Mouse (Mus musculus) midbrain, embryonic 13.5 days (tissue): Measurements from ENCODE around the gene Wapl. TPM values are rescaled to one million over a fixed set of nuclear protein-coding genes. Genes with fewer than 3 reads are reported as not detected.

Experiments used
- ATAC-seq: fragments of 200-750 bp; cut with Nextera tagmentation; 2 replicates; pipeline ENCODE4 v1.8.0; 2017; ENCODE audit warnings: mild to moderate bottlenecking, moderate TSS enrichment, moderate library complexity
- H3K27ac ChIP-seq: fragments of 300-500 bp; sonication (generic); 2 replicates; pipeline ENCODE4 v1.5.1; 2015; ENCODE audit warnings: inconsistent platforms, mild to moderate bottlenecking, moderate library complexity
- H3K27me3 ChIP-seq: fragments of 300-500 bp; sonication (generic); 2 replicates; pipeline ENCODE4 v1.6.1; 2015; ENCODE audit warnings: mild to moderate bottlenecking, inconsistent platforms
- H3K36me3 ChIP-seq: fragments of 300-500 bp; sonication (generic); 2 replicates; pipeline ENCODE4 v1.6.1; 2015; ENCODE audit warnings: mild to moderate bottlenecking, inconsistent platforms
- H3K4me1 ChIP-seq: fragments of 300-500 bp; sonication (generic); replicated peaks from 2 replicates; pipeline ENCODE4 v1.6.1; 2015; ENCODE audit warnings: inconsistent platforms
- H3K4me2 ChIP-seq: fragments of 300-500 bp; sonication (generic); replicated peaks from 2 replicates; pipeline ENCODE4 v1.6.1; 2015; ENCODE audit warnings: moderate library complexity, mild to moderate bottlenecking, inconsistent platforms
- H3K4me3 ChIP-seq: fragments of 300-500 bp; sonication (generic); replicated peaks from 2 replicates; pipeline ENCODE4 v1.5.1; 2015; ENCODE audit warnings: mild to moderate bottlenecking, inconsistent platforms
- H3K9ac ChIP-seq: fragments of 300-500 bp; sonication (generic); replicated peaks from 2 replicates; pipeline ENCODE4 v1.6.1; 2015; ENCODE audit warnings: mild to moderate bottlenecking, inconsistent platforms
- H3K9me3 ChIP-seq: fragments of 300-500 bp; sonication (generic); 2 replicates; pipeline ENCODE4 v1.6.1; 2016; ENCODE audit warnings: mild to moderate bottlenecking, inconsistent platforms
- WGBS: fragments of 180-500 bp; shearing (Covaris S2); methylation state at CpG from one replicate; pipeline ENCODE4 v1.1.7; 2015; 5-methylcytosine and 5-hydroxymethylcytosine counted together
- polyA plus RNA-seq: library from polyadenylated mRNA; unstranded; fragments of >200 nt; fragmentation: Nextera tagmentation; extraction: Ambion mirVana; gene quantifications from 2 replicates; pipeline ENCODE4 v1.2.1, GENCODE M21; 2015

Wapl gene
- polyA plus RNA-seq, 1 experiment from 2014 or later = 22.5 TPM

- WGBS = 81% methylated on average over 1 of the region's 1 CpGs
- Histone ChIP-seq H3K9me3 (peaks cover 2% of the 10 kb centered on the region; the same call in 1 of the 2 replicates), H3K4me1 (no peaks in the 10 kb centered on the region), H3K27ac (no peak overlapping the region), H3K27me3 (no peaks in the 10 kb centered on the region), H3K9ac (no peak overlapping the region), H3K4me3 (no peak overlapping the region), H3K4me2 (no peak overlapping the region), H3K36me3 (no peaks in the 10 kb centered on the region)
- no peak for ATAC-seq
Observed at GRCm38 (mm10) chr14:34793406-34794037, 119.8 kb downstream of the Wapl start.

Other genes with a start within 250 kb of the Wapl start
- gene Bmpr1a, start 170.6 kb upstream of the Wapl start, polyA plus RNA-seq = 18.1 and 21.4 TPM in 2 replicates
- not detected in 2 replicates for gene 9230112D13Rik, start 151.1 kb upstream of the Wapl start, polyA plus RNA-seq
- 0.11 and 0.32 TPM in 2 replicates for gene Ldb3, start 85.2 kb upstream of the Wapl start, polyA plus RNA-seq
- 0.16 TPM in 1 of 2 replicates, not detected in the other for gene Opn4, start 73.8 kb upstream of the Wapl start, polyA plus RNA-seq
- 2.5 and 2.7 TPM in 2 replicates for gene Grid1, start 146.2 kb downstream of the Wapl start, polyA plus RNA-seq